Mouse (Mus musculus) heart, embryonic 10.5 days (tissue): ENCODE measurements around the gene Bmf. TPM values are rescaled to one million over a fixed set of nuclear protein-coding genes. Genes with fewer than 3 reads are reported as not detected.

Experiments used
- DNase-seq: peaks from one replicate; pipeline ENCODE4 v3.0.0-alpha.2; 2017; ENCODE audit warnings: low spot score
- H3K27ac ChIP-seq: fragments of 300-500 bp; sonication (generic); 2 replicates; pipeline ENCODE4 v1.5.1; 2016; ENCODE audit warnings: mild to moderate bottlenecking
- H3K27me3 ChIP-seq: fragments of 300-500 bp; sonication (generic); 2 replicates; pipeline ENCODE4 v1.6.1; 2016; ENCODE audit warnings: mild to moderate bottlenecking; ENCODE audit not compliant: poor library complexity, insufficient read depth, severe bottlenecking
- H3K36me3 ChIP-seq: fragments of 300-500 bp; sonication (generic); 2 replicates; pipeline ENCODE4 v1.6.1; 2016; ENCODE audit warnings: mild to moderate bottlenecking, moderate library complexity
- H3K4me1 ChIP-seq: fragments of 300-500 bp; sonication (generic); 2 replicates; pipeline ENCODE4 v1.6.1; 2016; ENCODE audit warnings: mild to moderate bottlenecking
- H3K4me3 ChIP-seq: fragments of 300-500 bp; sonication (generic); 2 replicates; pipeline ENCODE4 v1.5.1; 2016; ENCODE audit warnings: mild to moderate bottlenecking, moderate library complexity
- H3K9me3 ChIP-seq: fragments of 300-500 bp; sonication (generic); 2 replicates; pipeline ENCODE4 v1.6.1; 2016; ENCODE audit warnings: mild to moderate bottlenecking, moderate library complexity
- WGBS: fragments of 180-500 bp; shearing (Covaris S2); methylation state at CpG from one replicate; pipeline ENCODE4 v1.1.7; 2016; 5-methylcytosine and 5-hydroxymethylcytosine counted together
- polyA plus RNA-seq: library from polyadenylated mRNA; unstranded; fragments of >200 nt; fragmentation: Nextera tagmentation; extraction: Ambion mirVana; gene quantifications from 2 replicates; pipeline ENCODE4 v1.2.1, GENCODE M21; 2016

The Bmf gene
- polyA plus RNA-seq, 1 experiment from 2014 or later = 3.7 TPM

GRCm38 (mm10) chr2:118523163-118523730, 26.2 kb downstream of the Bmf start:
- Histone ChIP-seq H3K4me3 (no peak overlapping the region), H3K36me3 (no peaks in the 10 kb centered on the region), H3K4me1 (peaks cover 41% of the 10 kb centered on the region), H3K9me3 (no peaks in the 10 kb centered on the region), H3K27ac (peak overlapping the region; percentile 79; the same call in 1 of the 2 replicates), H3K27me3 (no peaks in the 10 kb centered on the region)
- DNase-seq = no peak
- WGBS = 54% methylated on average over 5 of the region's 5 CpGs

- peak overlapping the region; percentile 79 for H3K27ac ChIP-seq
- H3K9me3 ChIP-seq = no peaks in the 10 kb centered on the region
- peaks cover 38% of the 10 kb centered on the region for H3K4me1 ChIP-seq
- no peak for DNase-seq
- no peak overlapping the region for H3K4me3 ChIP-seq
- WGBS = 6% methylated on average over 2 of the region's 2 CpGs
- no peaks in the 10 kb centered on the region for H3K27me3 ChIP-seq
- H3K36me3 ChIP-seq = no peaks in the 10 kb centered on the region
These were observed 27.2 kb downstream of the Bmf start for GRCm38 (mm10) chr2:118522265-118522664.

- WGBS = 37% methylated on average over 9 of the region's 9 CpGs
These were observed 29.2 kb downstream of the Bmf start for GRCm38 (mm10) chr2:118520042-118520933.

GRCm38 (mm10) chr2:118512418-118513377, 36.8 kb downstream of the Bmf start:
- no peak for DNase-seq
- Histone ChIP-seq H3K27me3 (no peaks in the 10 kb centered on the region), H3K9me3 (no peaks in the 10 kb centered on the region), H3K4me1 (peaks cover 21% of the 10 kb centered on the region), H3K4me3 (no peak overlapping the region), H3K27ac (peak overlapping the region; percentile 47; the same call in 1 of the 2 replicates), H3K36me3 (no peaks in the 10 kb centered on the region)
- WGBS = 75% methylated on average over 16 of the region's 16 CpGs

More at GRCm38 (mm10) chr2:118520042-118520933, 29.2 kb downstream of the Bmf start:
- H3K4me1 ChIP-seq = peaks cover 38% of the 10 kb centered on the region
- H3K4me3 ChIP-seq = no peak overlapping the region
- H3K9me3 ChIP-seq = no peaks in the 10 kb centered on the region
- H3K36me3 ChIP-seq = no peaks in the 10 kb centered on the region
- H3K27ac ChIP-seq = peak overlapping the region; percentile 79
- H3K27me3 ChIP-seq = no peaks in the 10 kb centered on the region
- DNase-seq = peak; percentile 80

- DNase-seq = no peak
- 51% methylated on average over 11 of the region's 11 CpGs for WGBS
- H3K4me3 ChIP-seq = no peak overlapping the region
- H3K27ac ChIP-seq = peak overlapping the region; percentile 47; the same call in 1 of the 2 replicates
- no peaks in the 10 kb centered on the region for H3K27me3 ChIP-seq
- H3K36me3 ChIP-seq = no peaks in the 10 kb centered on the region
- peaks cover 21% of the 10 kb centered on the region for H3K4me1 ChIP-seq
- no peaks in the 10 kb centered on the region for H3K9me3 ChIP-seq
These were observed 37.6 kb downstream of the Bmf start for GRCm38 (mm10) chr2:118511779-118512417.

- no peak for DNase-seq
- Histone ChIP-seq H3K4me3 (peak overlapping the region; percentile 25; the same call in 1 of the 2 replicates), H3K36me3 (no peaks in the 10 kb centered on the region), H3K4me1 (peaks cover 21% of the 10 kb centered on the region), H3K27ac (peak overlapping the region; percentile 85), H3K27me3 (no peaks in the 10 kb centered on the region), H3K9me3 (no peaks in the 10 kb centered on the region)
- 44% methylated on average over 29 of the region's 29 CpGs for WGBS
These were observed 38.8 kb downstream of the Bmf start for GRCm38 (mm10) chr2:118510447-118511310.

GRCm38 (mm10) chr2:118509688-118510446, 39.6 kb downstream of the Bmf start:
- DNase-seq = no peak
- Histone ChIP-seq H3K4me1 (peaks cover 17% of the 10 kb centered on the region), H3K9me3 (no peaks in the 10 kb centered on the region), H3K27me3 (no peaks in the 10 kb centered on the region), H3K36me3 (no peaks in the 10 kb centered on the region), H3K27ac (peak overlapping the region; percentile 85), H3K4me3 (peak overlapping the region; percentile 25; the same call in 1 of the 2 replicates)
- WGBS = 62% methylated on average over 8 of the region's 8 CpGs

GRCm38 (mm10) chr2:118507126-118507525, 42.4 kb downstream of the Bmf start:
- Histone ChIP-seq H3K4me3 (no peak overlapping the region), H3K9me3 (no peaks in the 10 kb centered on the region), H3K27ac (no peak overlapping the region), H3K4me1 (peaks cover 13% of the 10 kb centered on the region), H3K27me3 (no peaks in the 10 kb centered on the region), H3K36me3 (no peaks in the 10 kb centered on the region)
- DNase-seq = no peak
- WGBS = 79% methylated on average over 7 of the region's 7 CpGs

GRCm38 (mm10) chr2:118500191-118500590, 49.3 kb downstream of the Bmf start:
- WGBS = 83% methylated on average over 2 of the region's 2 CpGs
- H3K27me3 ChIP-seq = no peaks in the 10 kb centered on the region; the same call in 1 of the 2 replicates
- H3K27ac ChIP-seq = 0 out of 2 replicates have a peak overlapping the region, but pooled peaks have one; percentile 59

GRCm38 (mm10) chr2:118499135-118499961, 50.1 kb downstream of the Bmf start:
- Histone ChIP-seq H3K36me3 (no peaks in the 10 kb centered on the region), H3K4me1 (peaks cover 11% of the 10 kb centered on the region), H3K9me3 (no peaks in the 10 kb centered on the region), H3K4me3 (no peak overlapping the region), H3K27me3 (no peaks in the 10 kb centered on the region; the same call in 1 of the 2 replicates), H3K27ac (peak overlapping the region; percentile 59)
- WGBS = 50% methylated on average over 20 of the region's 20 CpGs
- DNase-seq = no peak

More at GRCm38 (mm10) chr2:118500191-118500590, 49.3 kb downstream of the Bmf start:
- H3K4me3 ChIP-seq = no peak overlapping the region
- DNase-seq = no peak
- no peaks in the 10 kb centered on the region for H3K36me3 ChIP-seq
- H3K9me3 ChIP-seq = no peaks in the 10 kb centered on the region
- H3K4me1 ChIP-seq = peaks cover 11% of the 10 kb centered on the region
